Mouse (Mus musculus): ENCODE results near the gene Lrrn3.

GRCm38 (mm10) chr12:41425101-41425679, 61.0 kb downstream of the Lrrn3 start:
- TF ChIP-seq EP300 (IDR thresholded peaks at IDR 0.05; ENCODE audit: low read depth), result no peak
- no peak for TF ChIP-seq CTCF (IDR thresholded peaks at IDR 0.05; ENCODE audit: low read depth)

All from heart, postnatal 0 days (tissue).